Mouse (Mus musculus): ENCODE measurements around the gene Fbxl19.
"Not testable (repeated sequence)": the region's sequence is repeated elsewhere in the genome, so short reads cannot be mapped to it uniquely, and the experiment has no call there.

Gene Fbxl19

DNA sequence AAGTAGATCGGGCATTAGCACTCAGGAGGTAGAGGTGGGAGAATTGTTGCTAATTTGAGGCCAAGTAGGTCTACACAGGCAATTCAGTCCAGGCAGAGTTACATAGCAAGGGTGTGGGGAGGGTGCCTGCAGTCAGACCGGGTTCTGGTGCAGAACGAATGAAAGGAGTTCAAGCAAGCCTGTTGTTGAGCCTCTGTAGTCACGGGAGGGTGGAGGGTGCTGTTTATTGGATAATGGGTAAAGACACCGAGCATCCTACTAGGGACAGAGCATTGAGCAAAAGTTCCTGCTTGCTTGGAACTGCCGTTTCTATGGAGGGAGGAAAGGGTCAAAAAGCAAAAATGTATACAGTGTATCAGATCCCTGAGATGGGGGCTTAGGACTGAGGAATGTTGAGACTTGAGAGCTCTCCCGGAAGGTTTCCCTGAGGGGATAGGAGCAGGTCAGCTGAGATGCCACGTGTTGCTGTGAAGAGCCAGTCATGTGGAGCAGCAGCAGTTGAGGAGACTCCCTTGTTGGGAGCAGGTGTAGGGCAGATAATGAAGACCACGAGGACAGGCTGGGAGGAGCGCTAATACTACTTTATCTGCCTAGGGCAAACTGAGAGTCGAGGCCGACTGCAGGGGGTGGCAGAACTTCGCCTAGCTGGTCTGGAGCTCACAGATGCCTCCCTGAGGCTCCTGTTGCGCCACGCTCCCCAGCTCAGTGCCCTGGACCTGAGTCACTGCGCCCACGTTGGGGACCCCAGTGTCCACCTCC is 22.7 kb downstream of the Fbxl19 start:
- in situ Hi-C loops (cut with MboI; ENCODE audit: low sequenced_read_pairs), result no loop called here

DNA sequence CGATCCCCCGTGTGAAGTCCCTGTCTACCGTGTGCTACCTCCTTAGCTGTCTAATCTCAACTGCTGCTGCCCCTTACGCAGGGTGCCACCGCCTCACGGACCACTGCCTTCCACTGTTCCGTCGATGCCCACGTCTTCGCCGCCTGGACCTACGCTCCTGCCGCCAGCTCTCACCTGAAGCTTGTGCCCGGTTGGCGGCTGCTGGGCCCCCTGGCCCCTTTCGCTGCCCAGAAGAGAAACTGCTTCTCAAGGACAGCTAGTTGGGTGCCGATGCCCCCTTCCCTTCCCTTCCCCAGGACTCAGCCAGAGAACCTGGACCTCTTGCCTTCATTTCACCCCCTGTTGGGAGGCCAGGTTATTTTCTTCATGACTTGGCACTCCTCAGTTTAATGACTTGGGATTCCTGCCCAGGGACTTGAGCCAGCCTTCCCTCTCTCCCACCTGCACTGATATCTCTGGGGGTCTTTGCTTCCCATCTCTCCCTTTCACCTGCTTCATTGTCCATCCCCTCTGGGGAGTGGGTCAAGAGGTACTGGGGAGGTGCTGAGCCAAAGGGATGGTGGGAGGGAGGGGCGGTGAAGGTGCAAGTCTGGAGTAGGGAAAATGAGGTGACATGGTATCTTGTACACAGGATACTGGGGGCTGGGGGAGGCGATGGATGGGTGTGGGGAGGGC is 23.5 kb downstream of the Fbxl19 start:
- in situ Hi-C loops (cut with MboI; ENCODE audit: low sequenced_read_pairs), result no loop called here

DNA sequence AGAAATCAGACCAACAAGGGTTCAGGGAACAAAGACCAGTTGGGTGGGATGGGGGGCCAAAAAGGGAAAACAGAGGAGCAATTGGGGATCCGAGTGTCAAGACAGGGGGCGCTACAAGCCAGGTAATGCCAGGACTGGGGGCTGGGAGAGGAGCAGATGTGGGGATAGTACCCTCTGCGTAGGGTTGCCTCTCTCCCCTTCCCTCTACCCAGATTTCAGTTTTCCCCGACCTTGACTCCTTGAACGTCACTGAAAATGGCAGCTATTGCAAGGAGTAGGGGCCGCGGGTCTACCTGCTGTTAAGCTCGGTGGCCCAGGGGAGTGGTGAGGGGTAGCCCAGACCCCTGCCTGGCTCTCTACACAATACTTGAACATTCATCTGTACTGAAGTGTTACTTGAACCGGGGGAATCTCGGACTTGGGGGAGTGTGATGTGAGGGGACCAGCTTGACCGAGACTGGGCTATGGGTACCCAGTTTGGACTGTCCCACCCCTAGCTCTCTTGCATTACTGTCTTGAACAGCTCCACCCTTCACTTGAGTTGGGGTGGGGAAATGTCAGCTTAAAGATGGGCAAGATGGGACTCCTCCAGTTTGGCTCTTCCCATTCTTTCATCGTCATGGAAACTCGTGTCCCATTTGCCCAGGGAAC is 24.1 kb downstream of the Fbxl19 start:
- in situ Hi-C loops (cut with MboI; ENCODE audit: low sequenced_read_pairs), result no loop called here

DNA sequence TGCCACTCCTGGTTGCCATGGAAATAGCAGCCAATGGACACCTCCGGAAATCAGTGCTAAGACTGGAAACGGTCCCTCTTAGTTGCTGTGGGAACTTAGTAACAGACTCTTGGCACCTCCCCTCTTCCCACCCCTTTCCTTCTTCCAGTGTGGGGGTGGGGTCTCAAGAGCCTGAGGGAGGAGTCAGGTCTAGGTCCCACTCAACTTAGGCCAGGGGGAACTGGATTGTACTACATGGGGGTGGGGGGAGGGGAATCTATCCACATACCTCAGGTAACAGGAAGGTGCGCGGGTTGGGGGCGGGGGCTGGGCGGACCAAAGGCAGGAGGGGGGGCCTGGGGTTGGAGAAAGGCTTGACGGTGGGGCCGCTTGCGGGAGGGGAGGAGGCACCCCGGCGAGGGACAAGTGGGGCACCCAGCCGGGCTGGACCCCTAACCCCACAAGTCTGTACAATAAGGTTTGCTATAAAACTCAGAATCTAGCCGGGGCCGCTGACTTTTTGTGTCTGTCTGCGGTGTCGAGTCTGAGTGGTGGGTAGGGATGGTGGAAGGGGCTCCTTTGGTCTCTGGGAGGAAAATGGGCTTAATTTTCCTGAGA is 24.8 kb downstream of the Fbxl19 start:
- in situ Hi-C loops (cut with MboI; ENCODE audit: low sequenced_read_pairs), result no loop called here

DNA sequence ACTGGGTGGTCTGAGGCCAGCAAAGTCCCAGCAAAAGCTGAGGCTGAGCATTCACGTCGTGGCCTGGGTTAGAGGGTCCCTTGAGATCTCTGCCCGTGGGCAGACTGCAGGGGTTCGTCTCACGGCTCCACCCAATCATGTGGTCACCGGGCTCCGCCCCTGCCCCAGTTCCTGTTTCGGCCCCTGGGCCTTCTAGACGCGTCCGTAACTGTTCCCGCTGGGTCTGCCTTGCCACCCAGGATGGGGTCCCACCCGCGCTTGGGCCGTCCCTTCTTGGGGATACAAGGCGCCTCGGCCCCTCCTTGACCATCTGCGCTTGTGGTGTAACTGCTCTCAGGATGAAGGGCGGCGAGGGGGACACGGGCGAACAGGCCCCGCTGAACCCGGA is 25.3 kb downstream of the Fbxl19 start, which contains the start of gene Orai3:
Orai3 (plus strand) TSS at position 165 of the 388 bp plus-strand sequence.
- in situ Hi-C loops (cut with MboI; ENCODE audit: low sequenced_read_pairs), result loop anchor here (5.0 kb wide), 2 partner anchors 982 to 1052 kb away; no protein-coding TSS in a partner anchor

DNA sequence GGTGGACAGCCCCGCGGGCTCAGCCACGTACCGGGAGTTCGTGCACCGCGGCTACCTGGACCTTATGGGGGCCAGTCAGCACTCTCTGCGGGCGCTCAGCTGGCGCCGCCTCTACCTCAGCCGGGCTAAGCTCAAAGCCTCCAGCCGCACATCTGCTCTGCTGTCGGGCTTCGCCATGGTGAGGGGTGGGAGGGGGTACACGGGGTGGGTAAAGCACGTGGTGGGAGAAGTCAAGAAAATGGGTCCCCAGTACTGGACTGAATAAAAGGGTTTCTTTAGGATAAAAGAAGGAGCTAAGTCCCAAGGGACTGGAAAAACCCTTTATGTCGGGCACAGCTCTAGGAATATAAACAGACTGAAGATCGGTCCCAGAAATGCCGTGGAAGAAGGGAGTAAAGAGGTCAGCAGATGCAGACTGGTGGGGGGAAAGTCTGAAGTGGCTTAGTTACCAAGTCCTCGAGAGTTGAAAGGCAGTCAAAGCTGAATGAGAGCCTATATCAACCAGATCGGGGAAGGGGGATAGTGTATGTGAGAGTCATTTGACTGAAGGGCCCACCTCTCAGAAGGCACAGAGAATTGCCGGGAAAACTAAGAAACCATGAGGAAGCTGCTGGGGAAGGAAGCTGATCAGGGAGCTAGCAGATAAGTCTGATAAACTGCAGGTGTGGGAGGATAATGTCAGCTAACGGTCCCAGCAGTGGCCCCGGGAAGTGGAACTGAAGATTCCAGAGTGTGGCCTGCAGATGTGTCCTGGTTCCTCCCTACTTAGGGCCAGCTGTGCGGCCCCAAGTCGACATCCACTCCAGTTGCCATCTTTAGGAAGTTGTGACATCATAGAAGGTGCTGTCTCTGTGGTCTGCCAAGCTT is 25.9 kb downstream of the Fbxl19 start:
- in situ Hi-C loops (cut with MboI; ENCODE audit: low sequenced_read_pairs), result loop anchor here (5.0 kb wide), 2 partner anchors 983 to 1053 kb away; no protein-coding TSS in a partner anchor

DNA sequence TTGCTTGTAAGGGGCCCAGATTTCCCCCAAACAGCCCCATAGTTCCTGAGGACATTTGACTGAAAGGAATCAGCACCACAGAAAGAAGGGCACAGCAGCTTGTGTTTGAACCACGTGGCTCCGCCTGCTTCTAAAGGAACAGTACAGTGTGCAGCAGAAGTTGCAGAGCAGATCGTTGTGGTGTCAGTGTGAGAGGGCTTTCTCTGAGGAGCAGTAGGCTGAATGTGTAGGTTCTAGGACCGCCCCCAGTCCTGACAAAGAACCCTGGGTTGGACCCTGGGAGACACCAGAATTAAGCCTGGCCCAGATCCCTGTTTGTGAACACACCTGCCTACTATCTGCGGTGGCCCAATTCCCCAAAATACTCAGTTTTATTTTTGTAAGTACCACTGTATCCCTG is 26.9 kb downstream of the Fbxl19 start:
- in situ Hi-C loops (cut with MboI; ENCODE audit: low sequenced_read_pairs), result loop anchor here (5.0 kb wide), 2 partner anchors 984 to 1054 kb away; no protein-coding TSS in a partner anchor

DNA sequence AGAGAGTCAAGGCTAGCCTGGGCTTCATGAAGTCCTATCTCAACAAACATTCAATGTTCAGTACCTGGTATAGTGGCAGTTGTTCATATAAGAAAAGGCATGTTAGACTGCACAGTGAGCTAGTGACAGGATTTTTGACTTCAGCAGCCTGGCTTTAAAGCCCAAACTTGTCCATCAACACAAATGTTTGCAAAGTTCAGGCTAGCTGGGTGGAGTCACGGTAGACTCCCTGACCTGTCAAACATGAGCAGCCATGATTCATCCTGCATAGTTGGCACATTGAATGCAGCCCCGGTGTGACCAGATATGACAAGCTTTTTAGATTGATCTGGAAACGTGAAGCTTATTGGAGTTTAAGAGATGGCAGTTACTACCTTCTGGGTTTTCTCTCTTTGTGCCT is 27.7 kb downstream of the Fbxl19 start:
- in situ Hi-C loops (cut with MboI; ENCODE audit: low sequenced_read_pairs), result loop anchor here (5.0 kb wide), 2 partner anchors 985 to 1055 kb away; no protein-coding TSS in a partner anchor

DNA sequence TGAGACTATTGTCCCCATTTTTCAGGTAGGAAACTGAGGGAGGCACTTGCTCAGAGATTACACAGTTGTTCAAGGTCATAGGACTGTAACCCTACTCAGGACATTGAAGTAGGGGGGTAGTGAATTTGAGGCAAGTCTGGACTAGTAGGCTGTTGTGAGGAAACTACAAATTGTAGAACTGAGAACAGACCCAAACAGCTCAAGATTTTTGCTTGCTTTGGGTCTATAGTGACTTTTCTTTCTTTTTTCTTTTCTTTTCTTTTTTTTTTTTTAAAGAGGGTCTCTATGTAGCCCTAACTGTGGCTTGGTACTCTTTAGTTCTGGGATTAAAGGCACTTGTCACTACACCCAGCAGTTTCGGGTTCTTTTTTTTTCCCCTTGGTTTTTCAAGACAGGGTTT is 28.2 kb downstream of the Fbxl19 start:
- in situ Hi-C loops (cut with MboI; ENCODE audit: low sequenced_read_pairs), result loop anchor here (5.0 kb wide), 2 partner anchors 985 to 1055 kb away; no protein-coding TSS in a partner anchor

DNA sequence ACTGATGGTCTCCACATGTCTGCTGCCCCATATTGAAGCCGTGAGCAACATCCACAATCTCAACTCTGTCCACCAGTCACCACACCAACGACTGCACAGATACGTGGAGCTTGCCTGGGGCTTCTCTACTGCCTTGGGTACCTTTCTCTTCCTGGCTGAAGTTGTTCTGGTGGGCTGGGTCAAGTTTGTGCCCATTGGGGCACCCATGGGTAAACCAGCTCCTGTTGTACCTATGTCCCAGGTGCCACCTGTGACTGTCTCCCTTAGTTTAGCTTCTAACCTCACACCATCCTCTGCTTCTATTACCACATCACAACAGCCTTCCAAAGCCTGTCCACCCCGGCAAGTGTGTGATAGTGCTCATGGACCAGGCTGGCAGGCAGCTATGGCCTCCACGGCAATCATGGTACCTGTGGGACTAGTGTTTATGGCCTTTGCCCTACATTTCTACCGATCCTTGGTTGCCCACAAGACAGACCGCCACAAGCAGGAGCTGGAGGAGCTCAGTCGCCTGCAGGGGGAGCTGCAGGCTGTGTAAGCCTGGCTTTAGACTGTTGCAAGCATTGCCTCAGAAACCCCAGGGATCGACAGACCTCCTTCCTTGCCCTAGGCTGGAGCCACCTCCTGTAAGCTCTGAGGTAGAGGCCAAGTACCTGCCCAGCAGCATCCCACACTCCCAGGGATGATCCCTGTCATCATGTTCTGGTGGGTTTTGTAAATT is 29.5 kb downstream of the Fbxl19 start:
- in situ Hi-C loops (cut with MboI; ENCODE audit: low sequenced_read_pairs), result loop anchor here (5.0 kb wide), 2 partner anchors 987 to 1057 kb away; no protein-coding TSS in a partner anchor

DNA sequence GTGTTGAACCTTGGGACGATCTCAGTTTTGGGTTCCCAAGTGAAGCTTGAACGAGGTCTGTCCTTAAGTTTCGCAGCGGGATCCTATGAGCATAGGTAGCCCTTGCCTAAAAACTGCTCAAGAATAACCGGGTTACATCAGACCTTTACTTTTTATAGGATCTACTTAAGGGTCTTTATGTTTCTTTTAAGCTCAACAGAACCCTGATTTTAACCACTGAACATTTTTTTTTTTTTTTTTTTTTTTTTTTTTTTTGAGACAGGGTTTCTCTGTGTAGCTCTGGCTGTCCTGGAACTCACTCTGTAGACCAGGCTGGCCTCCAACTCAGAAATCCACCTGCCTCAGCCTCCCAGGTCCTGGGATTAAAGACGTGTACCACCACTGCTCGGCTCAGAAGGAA is 31.5 kb downstream of the Fbxl19 start:
- in situ Hi-C loops (cut with MboI; ENCODE audit: low sequenced_read_pairs), result not testable (repeated sequence)

DNA sequence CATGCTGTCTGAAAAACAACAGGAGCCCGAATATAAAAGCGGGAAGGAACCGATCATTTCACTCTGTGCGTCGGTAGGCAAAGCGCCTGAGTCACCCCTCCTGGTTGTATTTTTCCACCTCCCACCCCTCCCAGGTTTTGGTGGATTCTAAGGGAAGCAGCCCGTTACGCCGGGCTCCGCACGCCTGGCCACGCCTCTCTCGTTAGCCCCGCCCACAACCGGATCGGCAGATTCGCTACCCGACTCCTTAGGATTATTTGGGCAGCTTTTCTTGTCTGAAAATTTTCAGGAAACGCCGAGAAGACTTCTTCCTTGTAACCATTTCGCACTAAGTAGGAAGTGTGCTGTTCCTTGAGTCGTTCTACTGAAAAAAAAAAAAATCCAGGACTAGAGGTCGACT is 32.1 kb downstream of the Fbxl19 start, which contains the start of gene Setd1a:
Setd1a (plus strand) TSS at position 245 of the 400 bp plus-strand sequence.
- in situ Hi-C loops (cut with MboI; ENCODE audit: low sequenced_read_pairs), result no loop called here

DNA sequence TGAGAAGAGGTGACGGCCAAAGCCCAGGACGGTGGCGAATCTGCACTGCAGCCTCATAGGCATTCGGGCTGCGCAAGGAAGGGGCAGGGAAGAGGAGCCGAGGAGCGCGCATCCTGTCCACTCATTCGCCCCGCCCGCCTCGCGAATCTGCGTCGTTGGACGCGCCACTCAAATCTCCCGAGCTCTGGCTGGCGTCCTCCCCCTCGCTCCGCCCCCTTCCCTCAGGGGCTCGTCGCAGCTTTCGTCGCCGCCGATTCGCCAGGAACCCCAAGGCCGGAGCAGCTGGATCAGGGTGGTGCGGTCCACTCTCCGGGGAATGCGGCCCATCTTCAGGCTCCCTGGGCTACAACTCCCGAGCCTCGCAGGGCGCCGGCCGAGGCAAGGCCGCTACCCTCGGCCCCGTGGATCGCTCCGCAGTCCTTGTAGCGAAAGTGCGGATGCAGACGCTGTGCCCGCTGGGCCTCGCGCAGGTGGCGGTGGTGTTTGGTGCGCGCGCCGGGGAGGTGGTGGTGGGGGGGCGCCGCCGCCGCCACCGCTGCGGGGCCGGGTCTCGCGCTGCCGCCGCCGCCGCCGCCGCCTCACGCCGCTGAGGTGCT is 32.6 kb downstream of the Fbxl19 start:
- in situ Hi-C loops (cut with MboI; ENCODE audit: low sequenced_read_pairs), result no loop called here

DNA sequence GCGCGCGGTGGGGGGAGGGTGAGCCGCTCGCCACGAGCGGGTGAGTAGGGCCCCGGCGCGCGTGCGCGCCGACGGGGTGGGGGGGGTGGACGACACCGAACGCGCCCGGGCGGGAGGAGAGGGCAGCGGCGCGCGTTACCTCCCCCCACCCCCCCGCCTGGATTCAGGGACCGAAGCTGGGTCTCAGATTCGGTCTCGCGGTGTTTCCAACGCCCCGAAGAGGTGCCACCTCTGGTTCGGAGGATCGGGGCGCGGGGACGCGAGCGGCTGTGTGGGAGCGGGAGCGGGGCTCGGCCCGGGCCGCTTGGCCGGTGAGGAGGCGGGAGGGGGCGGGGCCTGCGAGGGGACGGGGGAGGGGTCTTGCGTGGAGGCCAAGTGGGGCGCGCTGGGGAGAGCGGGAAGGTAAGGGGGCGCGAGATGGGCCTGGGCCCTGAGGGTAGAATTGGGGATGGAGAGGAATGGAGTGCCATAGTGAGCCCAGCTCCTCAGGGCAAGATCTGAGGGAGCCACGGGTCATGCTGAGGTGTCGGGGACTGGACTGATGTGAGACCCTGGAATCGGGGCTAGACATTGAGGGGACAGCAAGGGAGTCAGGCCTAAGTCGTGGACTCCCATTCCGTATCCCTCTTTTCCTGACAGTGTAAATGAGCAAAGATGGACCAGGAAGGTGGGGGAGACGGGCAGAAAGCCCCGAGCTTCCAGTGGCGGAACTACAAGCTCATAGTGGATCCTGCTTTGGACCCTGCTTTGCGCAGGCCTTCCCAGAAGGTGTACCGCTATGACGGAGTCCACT is 33.3 kb downstream of the Fbxl19 start:
- in situ Hi-C loops (cut with MboI; ENCODE audit: low sequenced_read_pairs), result no loop called here

DNA sequence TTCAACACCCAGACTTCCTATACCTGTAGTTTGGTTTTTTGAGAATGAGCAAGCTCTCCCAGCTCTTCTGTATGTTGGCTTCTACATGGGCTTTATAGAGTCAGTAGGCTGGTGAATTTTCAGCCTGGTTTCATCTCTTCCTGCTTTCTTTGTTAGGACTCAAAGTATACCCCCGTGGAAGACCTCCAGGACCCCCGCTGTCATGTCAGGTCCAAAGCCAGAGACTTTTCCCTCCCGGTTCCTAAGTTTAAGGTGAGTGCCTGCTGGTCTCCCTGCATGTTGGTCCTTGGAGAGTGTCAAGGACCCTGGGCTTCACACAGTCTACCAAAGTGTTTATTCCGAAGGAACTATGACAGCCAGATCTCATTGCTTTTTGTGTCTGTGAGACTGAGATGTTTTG is 34.0 kb downstream of the Fbxl19 start:
- in situ Hi-C loops (cut with MboI; ENCODE audit: low sequenced_read_pairs), result no loop called here

DNA sequence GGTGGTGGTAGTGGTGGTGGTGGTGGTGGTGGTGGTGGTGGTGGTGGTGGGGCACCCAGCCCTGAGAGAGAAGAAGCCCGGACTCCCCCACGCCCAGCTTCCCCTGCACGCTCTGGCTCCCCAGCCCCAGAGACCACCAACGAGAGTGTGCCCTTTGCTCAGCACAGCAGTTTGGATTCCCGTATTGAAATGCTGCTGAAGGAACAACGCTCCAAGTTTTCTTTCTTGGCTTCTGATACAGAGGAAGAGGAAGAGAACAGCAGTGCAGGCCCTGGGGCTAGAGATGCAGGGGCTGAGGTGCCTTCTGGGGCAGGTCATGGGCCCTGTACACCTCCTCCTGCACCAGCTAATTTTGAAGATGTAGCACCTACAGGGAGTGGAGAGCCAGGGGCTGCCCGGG is 41.0 kb downstream of the Fbxl19 start, which contains the start of gene Gm49388:
Gm49388 (plus strand) TSS at position 301 of the 400 bp plus-strand sequence.
- in situ Hi-C loops (cut with MboI; ENCODE audit: low sequenced_read_pairs), result no loop called here

DNA sequence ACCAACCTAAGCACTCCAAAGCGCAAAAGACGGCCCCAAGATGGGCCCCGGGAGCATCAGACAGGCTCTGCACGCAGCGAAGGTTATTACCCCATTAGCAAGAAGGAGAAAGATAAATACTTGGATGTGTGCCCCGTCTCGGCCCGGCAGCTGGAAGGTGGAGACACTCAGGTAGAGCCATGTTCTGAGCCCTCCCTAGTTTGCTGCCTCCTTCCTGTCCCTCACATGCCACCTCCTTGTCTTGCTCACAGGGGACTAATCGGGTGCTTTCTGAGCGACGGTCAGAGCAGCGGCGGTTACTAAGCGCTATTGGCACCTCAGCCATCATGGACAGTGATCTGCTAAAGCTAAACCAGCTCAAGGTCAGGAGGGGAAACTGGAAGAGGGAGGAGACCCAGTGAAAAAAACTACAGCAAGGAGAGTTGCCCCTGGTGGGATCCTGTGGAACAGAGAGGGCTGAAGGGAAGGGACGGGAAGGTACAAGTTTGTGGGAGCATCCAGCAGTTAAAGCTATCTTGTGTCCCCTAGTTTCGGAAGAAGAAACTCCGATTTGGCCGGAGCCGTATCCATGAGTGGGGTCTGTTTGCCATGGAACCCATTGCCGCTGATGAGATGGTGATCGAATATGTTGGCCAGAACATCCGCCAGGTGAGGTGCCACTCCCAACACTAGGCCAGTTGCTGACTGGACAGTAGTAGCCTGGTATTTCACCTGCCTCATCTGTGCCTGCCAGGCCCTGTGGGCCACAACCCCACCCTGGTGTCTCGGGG is 52.9 kb downstream of the Fbxl19 start:
- in situ Hi-C loops (cut with MboI; ENCODE audit: low sequenced_read_pairs), result no loop called here

Data from CH12F3 (cell line).